Mouse (Mus musculus) brain, adult 2 months (tissue): Measurements from ENCODE around the gene Cs.

Experiments used
- DNase-seq: peaks from one replicate; pipeline ENCODE4 v3.0.0; 2011; ENCODE audit warnings: low read depth, low spot score

Cs gene

GRCm38 (mm10) chr10:128372989-128373748 lies 35.6 kb downstream of the Cs start:
- DNase-seq = no peak

- no peak for DNase-seq
Observed at GRCm38 (mm10) chr10:128374393-128374792, 36.9 kb downstream of the Cs start.

- no peak for DNase-seq
Observed at GRCm38 (mm10) chr10:128376099-128376454, 38.5 kb downstream of the Cs start.

DNA sequence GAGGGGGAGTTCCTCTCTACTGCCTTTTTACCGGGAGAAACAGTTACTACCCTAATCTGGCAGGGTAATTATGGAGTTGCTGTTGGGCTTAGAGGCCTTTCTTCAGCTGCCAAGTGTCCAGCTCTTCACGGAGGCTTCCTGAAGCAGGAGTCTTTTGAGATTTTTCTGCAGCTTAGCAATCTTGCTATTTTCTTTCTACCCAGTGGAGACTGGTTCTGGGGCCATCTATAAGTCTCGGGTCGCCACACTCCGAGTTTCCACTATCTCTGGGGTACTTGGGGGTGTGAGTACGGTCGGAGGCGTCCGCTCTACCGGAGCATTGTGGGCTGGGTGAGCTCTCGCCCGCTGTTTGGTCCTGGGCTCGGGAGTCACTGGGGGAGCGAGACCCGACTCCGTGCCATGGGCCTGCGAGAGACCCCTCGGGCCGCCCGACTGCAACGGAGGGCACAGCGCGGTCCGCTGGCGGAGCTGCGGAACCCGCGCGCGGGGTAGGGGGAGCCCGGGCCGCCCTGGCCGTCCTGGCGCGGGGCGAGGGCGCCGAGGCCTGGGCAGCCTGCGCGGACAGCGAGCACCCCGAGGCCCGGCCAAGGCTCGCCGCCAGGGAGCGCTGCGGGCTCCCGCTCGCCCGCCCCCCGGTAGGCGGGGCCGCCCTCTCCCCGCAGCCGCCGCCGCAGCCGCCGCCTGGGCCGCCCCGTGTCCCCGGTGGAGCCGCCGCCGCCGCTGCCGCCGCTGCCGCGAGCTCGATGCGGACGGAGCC lies 39.1 kb downstream of the Cs start, which contains the start of gene Ankrd52:
TSS of gene Ankrd52 (plus strand) at position 661 of the 757 bp plus-strand sequence.
- DNase-seq = peak; percentile 92

GRCm38 (mm10) chr10:128377222-128377939 lies 39.8 kb downstream of the Cs start:
- DNase-seq = no peak

- peak; percentile 61 for DNase-seq
Observed at GRCm38 (mm10) chr10:128377940-128378448, 40.5 kb downstream of the Cs start.

- DNase-seq = peak; percentile 79
Observed at GRCm38 (mm10) chr10:128378462-128378861, 40.9 kb downstream of the Cs start.

DNA sequence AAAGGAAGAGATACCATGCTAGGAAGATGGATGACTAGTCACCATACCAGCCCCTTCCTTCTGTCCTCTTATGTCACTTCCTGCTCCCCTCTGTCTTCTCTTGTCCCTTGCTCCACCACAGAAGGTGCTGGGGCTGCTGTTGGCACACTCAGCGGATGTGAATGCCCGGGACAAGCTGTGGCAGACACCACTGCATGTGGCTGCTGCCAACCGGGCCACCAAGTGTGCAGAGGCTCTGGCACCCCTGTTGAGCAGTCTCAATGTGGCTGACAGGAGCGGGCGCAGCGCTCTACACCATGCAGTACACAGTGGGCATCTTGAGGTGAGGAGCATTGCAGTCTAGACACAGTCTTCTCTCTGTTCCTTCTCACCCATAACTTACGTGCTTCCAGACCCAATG lies 41.7 kb downstream of the Cs start:
- peak; percentile 49 for DNase-seq

DNA sequence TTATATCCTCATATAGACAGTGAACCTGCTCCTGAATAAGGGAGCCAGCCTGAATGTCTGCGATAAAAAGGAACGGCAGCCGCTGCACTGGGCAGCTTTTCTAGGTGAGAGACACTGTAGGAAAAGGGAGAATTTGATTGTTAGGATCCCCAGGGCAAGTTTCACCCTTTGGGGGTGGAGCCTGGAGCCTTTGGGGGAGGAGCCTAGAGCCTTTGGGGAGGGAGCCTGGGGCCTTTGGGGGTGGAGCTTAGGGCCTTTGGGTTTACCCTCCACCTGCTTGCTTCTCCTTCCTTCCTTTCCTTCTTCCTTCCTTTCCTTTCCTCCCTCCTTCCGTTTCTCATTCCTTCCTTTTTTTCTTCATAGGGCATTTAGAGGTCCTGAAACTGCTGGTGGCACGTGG lies 43.0 kb downstream of the Cs start:
- no peak for DNase-seq

DNA sequence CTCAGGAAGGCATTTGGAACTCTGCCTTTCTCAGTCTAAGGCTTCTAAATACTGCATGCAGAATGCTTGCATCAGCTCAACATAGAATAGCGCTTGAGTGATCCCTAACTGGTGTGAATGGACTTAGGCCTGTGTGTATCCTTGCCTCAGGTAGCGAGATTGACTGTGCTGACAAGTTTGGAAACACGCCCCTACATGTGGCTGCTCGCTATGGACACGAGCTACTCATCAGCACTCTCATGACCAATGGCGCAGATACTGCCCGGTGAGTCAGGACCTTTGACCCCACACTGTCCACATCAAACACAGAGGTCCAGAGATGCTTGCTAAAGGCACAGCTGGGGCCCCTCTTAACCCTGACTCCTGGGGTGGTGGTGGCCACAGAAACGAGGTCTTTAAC lies 44.9 kb downstream of the Cs start:
- DNase-seq = no peak

- no peak for DNase-seq
Observed at GRCm38 (mm10) chr10:128385902-128386301, 48.4 kb downstream of the Cs start.

DNA sequence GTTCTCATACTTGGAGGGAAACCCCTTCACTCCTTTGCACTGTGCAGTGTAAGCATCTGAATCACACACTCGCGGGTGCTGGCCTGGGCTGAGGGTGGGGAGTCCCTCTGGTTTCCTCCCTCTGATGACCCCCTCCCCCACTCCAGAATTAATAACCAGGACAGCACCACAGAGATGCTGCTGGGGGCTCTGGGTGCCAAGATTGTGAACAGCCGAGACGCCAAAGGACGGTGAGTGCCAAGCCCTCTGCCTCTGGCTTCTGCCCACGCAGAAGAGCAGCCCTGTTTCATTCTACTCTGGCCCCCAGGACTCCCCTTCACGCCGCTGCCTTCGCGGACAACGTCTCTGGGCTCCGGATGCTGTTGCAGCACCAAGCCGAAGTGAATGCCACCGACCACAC lies 51.4 kb downstream of the Cs start:
- DNase-seq = no peak

DNA sequence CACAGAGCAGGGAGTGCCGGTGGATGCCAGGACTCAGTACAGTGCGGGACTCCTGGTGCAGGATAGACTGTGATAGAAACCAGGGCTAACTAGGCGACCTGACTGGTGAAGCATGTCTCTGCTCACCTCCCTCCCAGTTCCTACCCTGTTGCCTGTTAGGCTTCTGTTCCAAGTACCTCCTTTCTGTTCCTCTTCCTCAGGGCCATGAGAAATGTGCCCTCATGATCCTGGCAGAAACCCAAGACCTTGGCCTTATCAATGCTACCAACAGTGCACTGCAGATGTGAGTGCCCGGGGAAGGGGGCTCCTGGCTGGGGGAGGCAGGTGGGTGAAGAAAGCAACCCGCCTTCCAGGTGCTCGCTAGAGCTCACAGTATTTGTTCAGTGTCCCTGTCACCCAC lies 52.0 kb downstream of the Cs start:
- DNase-seq = no peak

- no peak for DNase-seq
Observed at GRCm38 (mm10) chr10:128390366-128390765, 52.8 kb downstream of the Cs start.

GRCm38 (mm10) chr10:128391850-128392249 lies 54.3 kb downstream of the Cs start:
- no peak for DNase-seq

- no peak for DNase-seq
Observed at GRCm38 (mm10) chr10:128396017-128396673, 58.6 kb downstream of the Cs start.

GRCm38 (mm10) chr10:128396716-128397264 lies 59.3 kb downstream of the Cs start:
- no peak for DNase-seq

- DNase-seq = peak; percentile 79
Observed at GRCm38 (mm10) chr10:128397466-128397865, 59.9 kb downstream of the Cs start.

- no peak for DNase-seq
Observed at GRCm38 (mm10) chr10:128400338-128400737, 62.8 kb downstream of the Cs start.

GRCm38 (mm10) chr10:128401056-128401455 lies 63.5 kb downstream of the Cs start, which contains the start of gene Slc39a5:
TSS of gene Slc39a5 (minus strand) at chr10:128401229.
- DNase-seq = no peak

DNA sequence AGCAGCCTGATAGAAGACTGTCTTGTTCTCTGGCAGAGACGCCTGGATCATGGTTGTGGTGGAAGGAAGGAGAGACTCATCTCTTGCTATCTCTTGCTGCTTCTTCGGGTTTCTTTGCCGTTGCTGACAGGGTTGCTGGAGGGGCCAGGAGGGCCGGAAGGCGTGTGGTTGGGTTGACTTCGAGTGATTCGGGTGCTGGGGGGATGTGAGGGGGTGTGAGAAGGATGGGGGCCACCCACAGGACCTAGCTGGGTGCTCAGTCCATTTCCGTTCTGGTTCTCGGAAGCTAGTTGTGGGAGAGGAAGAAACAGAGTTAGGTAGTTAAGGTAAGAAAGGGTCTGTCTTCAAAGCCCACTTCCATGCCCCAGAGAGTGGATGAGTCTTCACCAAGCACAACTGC lies 64.1 kb downstream of the Cs start:
- DNase-seq = no peak
